Mouse (Mus musculus): ENCODE results near the gene Dip2b.

- TF ChIP-seq CTCF (conservative IDR thresholded peaks at IDR 0.05; ENCODE audit: low read length) (no peak), POU5F1 (IDR thresholded peaks at IDR 0.05; ENCODE audit: borderline replicate concordance, low read length) (no peak), NANOG (IDR thresholded peaks at IDR 0.05; ENCODE audit: borderline replicate concordance, low read length) (no peak)
Observed at GRCm38 (mm10) chr15:100152321-100152720, 113.9 kb downstream of the Dip2b start.

All from E14TG2a.4 (cell line).